Mouse (Mus musculus) heart, adult 8-10 months (tissue): ENCODE measurements around the gene Magi1. TPM values are rescaled to one million over a fixed set of nuclear protein-coding genes. Genes with fewer than 3 reads are reported as not detected.

Source experiments
- DNase-seq: peaks from one replicate; pipeline ENCODE4 v3.0.0; 2022; ENCODE audit warnings: low spot score
- total RNA-seq, 4 experiments: library from RNA; stranded (reverse); gene quantifications; 2 replicates each; pipeline ENCODE4 v1.2.4; 2022

Gene Magi1
- total RNA-seq, 4 experiments from 2014 or later, result 11.3 to 16.5 (median 15.2) TPM

DNA sequence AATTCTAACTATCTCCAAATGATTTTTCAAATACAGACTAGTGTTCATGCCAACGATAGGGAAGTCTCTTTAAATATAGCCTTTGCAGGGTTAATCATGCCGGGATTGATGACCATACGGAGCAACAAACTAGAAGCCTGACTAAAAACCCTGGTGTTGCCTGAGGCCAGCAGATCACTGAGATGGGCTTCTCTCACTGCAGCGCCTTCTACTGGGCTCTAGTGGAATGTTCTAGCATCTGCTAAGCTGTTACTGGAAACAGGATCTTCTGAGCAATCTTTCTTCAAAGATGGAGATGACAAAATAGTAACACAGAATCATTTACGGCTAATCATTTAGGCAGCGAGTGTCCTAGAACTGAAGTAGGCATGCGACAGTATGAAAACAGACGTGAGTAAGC, 554.0 kb downstream of the Magi1 start:
- no peak for DNase-seq

DNA sequence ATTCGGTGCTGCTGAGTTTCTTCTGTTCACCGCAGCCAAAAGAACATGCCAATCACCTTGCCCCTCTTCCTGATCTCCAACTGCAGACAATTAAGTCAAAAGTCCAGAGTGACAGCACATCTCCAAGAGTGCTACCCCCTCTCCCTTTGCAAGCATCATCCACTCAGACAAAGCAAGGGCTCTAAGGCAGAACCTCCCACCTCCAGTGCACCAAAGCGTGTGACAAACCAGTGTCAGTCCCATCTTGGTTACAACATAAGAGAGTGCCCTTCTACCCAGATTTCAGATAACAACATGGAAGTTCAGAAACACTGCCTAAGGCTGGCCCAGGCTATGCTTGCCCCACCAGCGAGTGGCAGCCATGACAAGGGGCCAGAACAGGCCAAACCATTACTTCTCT, 554.9 kb downstream of the Magi1 start:
- no peak for DNase-seq

DNA sequence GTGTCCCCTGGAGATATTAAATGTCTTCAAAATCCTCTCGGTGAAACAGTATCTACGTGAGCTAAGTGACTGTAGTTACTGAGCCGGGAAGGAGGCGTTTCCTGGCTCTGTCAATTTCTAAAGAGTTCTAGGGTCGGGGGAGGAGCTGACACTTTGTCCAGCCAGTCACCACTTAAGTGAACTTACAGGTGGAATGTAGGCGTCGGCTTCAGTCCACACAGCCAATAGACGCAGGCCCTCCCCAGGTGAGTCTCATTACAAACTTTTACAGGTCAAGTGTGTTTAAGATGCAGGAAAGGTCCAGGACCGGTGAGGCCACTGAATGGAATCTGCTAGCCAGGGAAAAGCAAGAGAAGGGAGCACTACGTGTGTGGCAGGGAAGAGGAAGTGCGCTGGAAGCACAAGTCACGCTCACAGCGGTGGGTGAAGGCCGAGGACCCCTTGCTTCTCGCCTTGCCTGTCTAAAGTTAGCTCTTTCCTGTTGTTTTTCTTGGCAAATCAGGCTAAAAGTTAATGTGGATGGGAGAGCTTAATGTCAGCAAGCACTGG, 556.0 kb downstream of the Magi1 start:
- no peak for DNase-seq

DNA sequence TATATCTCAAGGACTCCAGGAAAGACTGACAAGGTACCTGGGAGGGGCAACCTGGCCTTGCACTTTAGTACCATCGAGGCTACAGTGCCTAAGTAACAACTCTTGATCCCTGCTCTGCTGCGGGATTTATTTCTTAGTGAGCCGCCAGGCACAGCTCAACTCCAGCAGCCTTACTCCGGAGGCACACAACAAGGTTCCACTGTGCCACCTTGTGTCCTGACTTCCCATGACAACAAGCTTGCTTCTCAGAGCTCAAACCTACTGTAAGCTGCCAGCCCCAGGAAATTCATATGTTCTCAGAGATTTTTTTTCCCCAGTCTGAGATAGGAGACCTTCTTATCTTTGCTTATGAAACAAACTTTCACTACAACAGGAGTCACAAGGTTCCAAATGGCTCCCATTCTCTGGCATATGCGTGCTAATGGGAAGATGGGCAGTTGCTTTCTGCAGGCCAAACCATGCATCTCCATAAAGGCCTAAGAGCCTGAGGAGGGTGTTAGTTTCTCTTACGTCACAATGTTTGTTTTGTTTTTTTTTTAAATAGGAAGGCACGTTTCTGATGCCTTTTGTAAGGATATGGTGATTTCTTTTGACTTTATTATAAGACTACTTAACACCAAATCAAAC, 556.8 kb downstream of the Magi1 start:
- DNase-seq, result no peak

DNA sequence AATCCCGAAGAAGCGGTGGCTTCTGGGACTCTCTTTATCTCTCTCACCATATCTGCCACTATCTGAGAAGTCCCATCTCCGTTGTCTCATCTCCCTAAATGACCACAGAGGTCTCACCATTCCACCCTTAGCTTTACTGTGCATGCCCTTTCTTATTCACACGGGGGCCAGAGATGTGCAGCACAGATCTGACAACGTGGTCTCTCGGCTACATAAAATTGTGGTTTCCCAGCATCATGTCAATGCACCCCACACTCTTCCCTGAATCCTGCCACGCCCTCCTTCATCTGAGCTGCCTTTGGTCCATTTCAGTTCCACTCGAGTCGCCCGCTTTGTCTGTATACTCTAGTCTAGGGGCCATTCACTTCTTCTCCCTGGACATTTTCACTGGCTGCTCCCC, 557.6 kb downstream of the Magi1 start:
- no peak for DNase-seq

DNA sequence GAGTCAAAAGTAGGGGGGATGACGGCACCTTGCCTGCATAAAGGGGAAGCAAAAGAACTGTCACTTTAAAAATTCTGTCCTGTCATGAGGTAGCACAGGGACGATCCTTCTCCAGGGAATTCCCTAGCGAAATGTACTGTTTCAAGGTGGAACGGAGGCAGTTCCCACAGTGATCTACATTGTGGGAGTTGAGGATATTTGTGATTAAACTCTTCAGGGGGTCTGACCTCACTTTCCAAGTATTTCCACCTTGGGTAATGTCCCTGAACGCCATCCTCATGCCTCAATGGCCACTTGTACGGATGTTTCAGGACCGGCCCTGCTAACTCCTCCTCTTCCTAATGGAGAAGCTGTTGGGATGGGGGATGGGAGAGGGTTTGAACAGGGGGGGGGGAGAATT, 559.0 kb downstream of the Magi1 start:
- no peak for DNase-seq

DNA sequence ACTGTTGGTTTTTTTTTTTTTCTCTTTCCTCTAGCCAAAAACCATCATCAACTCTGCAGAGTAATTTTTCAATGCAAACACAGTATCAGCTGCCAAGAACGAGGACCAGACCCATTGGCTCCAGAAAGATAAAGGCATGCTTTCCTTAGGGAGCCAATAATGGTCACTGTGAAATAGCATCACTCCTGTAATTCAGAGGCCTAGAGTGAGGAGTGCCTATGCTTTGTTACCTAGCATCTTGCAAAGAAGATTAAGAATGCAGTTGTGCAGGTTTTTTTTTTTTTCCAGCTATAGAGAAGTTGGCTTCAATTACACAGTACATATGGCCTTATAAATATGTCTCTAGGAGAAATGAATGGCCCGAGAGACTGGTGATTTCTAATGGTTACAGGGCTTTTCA, 560.5 kb downstream of the Magi1 start:
- no peak for DNase-seq

DNA sequence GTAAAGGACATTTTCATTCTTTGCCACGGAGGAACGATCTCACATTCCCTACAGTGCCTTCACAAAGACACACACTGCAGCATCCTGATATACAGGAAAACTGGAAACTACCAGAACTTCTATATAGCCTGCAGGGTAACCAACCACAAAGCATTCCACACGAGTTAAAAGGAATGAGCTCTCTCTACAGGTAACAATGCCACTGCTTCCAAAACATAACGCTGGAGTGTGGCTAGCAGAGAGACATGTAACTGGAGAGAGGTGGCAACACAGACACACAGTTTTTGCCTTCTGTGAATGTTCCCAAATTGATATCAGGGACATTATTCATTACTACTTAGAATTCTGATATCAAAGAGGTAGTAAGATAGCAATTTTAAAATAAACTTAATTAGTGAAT, 564.2 kb downstream of the Magi1 start:
- no peak for DNase-seq

DNA sequence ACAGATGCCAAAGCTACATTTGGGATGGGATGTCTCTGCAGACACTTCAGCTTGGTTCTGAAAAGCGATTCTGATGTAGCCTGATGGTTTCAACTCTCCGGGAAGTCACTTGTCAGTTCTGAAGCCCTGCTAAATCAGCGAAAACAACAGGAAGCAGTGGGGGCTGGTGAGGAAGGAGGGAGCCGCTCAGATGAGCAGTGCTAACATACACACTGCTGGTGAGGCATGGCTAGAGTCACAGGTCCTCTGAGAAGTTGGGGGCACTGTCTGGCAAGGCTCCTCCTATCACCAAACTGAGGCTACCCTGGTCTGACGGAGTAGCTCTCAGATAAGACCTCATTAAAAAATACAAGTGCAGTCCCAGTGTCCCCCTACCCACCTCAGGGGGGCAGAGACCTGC, 565.3 kb downstream of the Magi1 start:
- DNase-seq, result no peak

DNA sequence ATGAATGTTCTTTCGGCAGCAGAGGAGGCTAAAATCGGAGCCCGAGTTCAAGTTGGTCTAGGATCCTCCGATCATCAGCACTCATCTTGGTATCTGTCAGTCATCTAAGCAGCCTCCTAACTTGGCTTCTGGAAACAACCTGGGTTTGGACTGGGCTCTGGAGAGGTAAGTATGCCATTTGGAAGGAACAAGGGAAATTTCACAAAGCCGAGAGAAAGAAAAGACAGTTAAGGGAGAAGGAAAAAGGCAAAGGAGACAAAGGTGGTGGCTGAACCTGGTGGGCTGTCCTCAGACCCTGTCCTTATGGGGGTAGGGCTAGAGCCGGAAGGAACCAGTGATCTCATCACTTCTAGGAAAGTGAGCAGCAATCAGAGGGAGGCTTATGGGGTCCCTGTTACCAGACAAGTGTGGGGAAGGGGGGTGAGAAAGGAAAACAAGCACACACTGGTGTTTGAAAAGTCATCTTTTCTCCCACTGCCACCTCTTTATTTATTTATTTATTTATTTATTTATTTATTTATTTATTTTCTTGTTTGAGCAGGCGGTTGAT, 565.8 kb downstream of the Magi1 start:
- no peak for DNase-seq

DNA sequence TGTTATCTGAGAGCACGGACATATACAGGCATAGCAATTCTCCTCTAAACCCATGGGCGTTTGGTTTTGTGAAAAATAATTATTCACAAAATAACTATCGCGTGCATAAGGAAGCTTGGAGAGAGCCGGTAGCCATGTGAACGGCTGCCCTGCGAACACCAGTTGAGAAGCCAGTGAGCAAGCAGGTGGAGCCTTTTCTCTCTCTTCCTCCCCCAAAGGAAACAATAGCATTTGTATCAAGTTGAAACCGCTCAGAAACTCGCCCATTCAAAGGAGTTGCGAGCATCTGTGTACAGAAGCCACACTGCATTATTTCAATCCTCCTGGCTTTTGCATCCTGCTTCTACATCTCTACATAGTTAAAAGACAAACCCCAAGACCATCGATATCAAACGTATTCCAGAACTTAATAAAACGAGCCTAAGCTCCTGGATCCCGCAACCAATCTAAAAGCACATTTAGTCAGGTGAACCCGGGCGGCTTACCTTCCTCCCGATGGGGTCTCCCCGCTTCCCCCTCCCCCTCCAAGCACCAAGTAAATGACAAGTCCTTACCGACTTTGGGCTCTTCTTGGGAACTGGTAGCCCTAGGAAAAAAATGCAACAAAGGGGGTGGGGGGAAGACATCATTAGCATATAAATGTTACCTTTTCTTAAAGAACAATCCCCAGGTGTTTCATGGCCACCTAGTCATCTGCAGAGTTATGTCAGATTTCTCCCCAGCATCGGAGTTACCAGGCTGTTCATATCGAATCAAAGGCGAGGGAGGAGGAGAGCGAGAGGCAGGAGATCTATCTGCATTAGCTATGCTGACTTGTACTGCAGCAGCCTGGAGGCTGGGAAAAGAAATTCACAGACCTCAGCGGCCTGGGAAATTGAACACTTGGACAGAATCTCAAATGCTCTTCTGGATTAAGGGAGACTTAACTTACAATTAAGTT, 566.8 kb downstream of the Magi1 start:
- no peak for DNase-seq

DNA sequence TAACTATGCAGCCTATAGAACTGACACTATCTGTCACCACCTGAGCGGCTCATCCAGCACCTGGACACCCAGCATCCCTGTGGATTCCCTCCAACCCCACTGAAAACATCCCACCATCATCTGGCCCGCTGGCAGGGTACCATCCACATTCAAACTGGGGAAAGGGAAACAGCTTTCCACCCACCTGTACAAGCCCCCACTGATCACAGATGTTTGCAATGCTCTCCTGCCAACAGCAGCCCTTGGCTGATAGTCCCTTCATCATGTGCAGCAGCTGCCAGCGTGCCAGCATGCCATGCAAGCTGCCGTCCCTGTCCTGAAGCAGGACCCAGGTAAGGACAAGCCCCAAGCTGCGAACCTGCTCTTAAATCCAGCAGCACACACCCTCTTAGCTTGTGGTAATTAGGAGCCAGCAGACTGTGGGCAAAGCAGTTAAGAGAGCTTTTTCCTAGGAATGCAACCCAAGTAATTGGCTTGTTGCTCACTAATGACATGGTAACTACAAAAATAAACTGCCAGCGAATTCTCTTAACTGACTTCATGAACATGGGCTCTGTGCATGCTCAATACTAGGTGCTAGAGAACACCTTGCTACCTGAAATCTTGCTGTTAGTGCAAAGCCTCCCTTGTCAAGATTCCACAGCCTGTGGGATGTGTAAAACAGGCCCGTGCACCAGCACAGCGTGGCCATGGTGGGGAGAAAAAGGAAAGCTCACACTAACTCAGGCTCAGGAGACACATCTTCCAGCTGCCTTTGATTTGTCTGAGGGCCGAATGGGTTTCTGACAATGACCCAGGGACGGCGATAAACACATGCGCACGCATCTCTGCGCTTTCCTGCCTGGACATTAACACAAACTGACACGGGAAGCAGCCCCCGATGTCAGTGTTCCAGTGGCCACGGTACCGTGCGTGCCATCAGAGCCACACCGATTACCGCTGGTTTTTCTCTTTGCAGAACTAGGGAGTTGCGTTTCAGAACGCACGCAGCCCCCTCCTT, 568.2 kb downstream of the Magi1 start:
- no peak for DNase-seq

DNA sequence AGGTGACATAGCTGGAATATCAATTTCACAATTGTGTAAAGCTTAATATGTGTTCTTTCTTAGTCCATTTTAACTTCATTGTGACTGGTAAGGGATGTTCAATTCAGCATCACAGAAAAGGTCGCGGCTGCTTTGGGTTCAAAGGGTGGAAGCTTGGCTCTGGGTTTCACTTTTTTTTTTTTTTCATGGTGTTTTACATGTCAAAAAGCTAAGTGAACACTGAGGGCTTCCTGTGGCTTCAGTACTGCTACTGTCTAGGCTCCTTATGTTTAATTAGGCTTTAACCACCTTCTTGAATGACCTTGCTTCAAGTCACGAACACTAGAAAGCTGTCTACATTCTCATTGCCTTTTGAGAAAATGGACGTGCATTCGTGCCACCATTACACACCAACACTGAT, 579.4 kb downstream of the Magi1 start:
- no peak for DNase-seq

DNA sequence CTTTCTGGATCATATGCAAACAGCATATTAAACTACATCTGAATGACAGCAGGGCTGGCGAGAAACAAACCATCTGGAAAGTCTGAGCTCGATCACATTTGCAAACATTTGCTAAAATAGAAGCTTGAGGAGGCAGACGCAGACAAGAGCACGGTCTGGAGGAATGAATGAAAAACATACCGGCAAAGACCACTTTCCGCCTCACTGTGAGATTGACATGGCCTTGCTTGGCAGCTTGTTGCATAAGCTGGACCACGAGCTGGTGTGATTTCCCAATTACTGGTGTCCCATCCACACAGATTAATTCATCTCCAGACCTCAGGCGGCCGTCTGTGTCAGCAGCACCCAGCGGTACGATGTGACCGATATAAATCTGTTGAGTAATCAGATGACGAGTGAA, 584.3 kb downstream of the Magi1 start:
- DNase-seq, result no peak

DNA sequence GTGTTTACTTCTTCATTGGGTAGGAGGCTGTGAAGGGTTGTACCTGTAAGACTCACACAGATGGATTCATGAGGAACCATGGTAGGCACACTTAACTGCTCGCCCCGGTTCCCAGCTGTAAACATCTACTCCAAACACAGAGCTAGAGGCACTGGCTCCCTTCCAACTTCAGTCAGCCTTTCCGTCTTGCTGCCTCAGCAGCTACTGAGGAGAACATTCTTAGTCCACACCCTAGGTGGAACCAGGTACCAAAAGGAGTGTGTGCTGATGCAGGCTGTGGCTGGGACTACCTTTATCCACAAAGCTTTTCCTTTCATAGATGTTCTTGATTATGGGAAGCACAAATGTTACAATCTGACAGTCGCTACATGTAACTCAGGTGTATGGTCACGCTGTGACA, 585.8 kb downstream of the Magi1 start:
- DNase-seq, result no peak

DNA sequence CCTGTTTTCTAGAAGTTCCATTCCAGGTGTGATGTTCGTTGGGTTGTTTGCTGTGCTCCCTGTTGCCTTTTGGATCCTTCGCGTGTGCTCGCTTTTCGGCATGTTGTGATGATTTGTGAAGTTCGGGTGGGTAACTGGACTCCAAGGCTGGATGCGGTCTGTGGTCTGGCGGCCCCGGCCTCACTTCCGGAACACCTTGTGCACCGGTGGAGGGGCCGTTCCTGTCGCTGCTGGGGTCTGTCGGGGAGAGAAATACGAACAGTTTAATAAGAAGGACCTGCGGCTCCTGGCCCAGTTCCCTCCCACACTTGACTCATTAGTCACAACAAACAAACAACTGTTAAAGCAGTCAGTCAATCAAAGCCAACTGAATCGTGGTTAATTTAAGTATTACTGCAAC, 605.0 kb downstream of the Magi1 start:
- no peak for DNase-seq

DNA sequence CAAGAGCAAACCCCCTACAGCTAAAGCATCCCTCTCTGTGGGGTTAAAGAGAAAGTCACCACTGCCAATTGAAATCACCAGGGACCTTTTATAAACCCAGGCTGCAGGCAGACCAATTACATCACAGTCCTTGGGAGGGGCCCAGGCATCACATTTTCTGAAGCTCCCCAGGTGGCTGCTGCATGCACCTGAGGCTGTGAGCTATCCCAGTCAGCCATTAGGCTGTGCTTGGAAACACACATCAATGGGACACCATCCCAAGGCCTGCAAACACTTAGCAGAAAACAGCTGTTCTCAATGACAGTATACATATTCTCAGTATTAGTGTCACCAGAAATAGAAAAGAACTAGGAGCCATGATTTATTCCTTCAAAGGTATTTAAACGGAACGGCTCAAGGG, 617.0 kb downstream of the Magi1 start:
- DNase-seq, result no peak

DNA sequence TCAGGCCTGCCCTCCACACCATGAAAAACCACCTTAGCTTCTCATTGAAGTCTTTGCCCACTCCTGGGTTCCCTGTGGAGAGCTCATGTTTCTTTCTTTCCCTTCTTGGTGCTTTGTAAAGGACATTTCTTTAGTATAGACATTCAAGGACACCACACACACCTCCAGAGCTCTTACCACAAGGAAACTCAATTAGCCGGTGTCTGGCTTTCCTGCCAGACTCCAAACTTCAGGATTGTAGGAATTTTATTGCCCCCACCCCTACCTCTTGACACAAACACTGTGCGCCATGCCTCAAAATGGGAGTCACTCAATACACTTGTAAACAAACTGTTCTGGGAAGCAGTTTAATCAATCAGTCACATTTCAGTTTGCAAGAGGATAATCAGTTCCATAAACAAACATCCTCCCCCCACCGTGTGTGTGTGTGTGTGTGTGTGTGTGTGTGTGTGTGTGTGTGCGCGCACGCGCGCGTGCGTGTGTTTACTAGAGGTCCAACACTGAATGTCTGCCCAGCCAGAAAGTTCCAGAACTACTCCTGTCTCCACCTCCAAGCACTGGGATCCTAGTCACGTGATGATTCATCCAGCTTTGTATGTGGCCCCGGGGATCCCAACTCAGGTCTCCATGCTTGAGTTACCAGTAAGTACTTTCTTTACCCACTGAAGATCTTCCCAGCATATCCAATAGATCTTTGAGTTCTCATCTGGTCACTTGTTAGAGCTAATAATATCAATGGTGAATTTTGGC, 618.5 kb downstream of the Magi1 start:
- no peak for DNase-seq

DNA sequence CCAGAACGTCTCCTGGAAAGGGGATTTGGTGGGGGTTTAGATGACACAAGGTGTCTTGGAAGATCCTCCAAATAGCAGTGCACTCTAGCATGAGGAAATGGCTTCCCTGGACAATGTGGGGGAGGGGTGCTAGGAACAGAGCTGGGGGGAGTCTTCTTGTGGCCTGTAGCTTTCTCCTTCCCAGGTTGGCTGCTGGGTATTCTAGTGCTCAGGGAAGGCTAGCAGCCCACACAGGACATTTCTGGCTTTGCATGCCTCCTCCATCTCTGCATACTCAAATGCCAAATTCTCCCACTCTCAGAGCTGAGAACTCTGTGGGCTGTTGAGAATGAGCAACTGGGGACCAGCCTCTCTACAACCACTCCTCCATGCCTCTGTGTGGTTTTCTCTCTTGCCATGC, 622.6 kb downstream of the Magi1 start:
- DNase-seq, result no peak

DNA sequence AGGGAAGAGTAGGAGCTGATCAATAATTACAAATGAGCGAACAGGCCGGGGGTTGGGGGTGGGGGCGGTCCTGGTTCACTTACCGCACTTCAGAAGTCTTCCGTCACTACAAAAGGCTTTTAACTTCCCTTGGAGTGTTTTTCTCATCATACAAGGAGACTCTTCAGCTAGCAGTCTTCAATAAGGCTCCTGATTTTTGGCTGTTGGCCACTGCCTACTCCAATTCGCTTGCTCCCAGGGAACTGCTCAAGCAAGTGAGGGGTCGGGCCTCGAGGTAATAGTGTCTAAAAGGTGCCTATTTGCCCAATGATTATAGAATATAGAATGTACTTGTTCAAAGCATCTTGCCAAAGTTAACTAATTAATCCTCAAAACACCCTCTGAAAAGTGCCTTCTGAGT, 624.2 kb downstream of the Magi1 start:
- DNase-seq, result no peak
